Mouse (Mus musculus) lung, adult 2 months (tissue): ENCODE measurements at regions not wholly inside any gene's neighbourhood (a gene's known extent, or its start where the extent isn't known, plus 50 kb on each side); places are given as distances from the start of the nearest gene placed in this dataset.

Experiments
- CTCF ChIP-seq: fragments of 200-500 bp; IDR thresholded peaks from 2 replicates; pipeline ENCODE4 v1.5.1; 2011; ENCODE audit warnings: mild to moderate bottlenecking, low read length, control low read depth; ENCODE audit not compliant: insufficient read depth
- POLR2A ChIP-seq: fragments of 200-500 bp; IDR thresholded peaks from 2 replicates; pipeline ENCODE4 v1.6.1; 2011; ENCODE audit warnings: low read depth, mild to moderate bottlenecking, control low read depth, low read length, borderline replicate concordance; ENCODE audit errors: extremely low read depth

DNA sequence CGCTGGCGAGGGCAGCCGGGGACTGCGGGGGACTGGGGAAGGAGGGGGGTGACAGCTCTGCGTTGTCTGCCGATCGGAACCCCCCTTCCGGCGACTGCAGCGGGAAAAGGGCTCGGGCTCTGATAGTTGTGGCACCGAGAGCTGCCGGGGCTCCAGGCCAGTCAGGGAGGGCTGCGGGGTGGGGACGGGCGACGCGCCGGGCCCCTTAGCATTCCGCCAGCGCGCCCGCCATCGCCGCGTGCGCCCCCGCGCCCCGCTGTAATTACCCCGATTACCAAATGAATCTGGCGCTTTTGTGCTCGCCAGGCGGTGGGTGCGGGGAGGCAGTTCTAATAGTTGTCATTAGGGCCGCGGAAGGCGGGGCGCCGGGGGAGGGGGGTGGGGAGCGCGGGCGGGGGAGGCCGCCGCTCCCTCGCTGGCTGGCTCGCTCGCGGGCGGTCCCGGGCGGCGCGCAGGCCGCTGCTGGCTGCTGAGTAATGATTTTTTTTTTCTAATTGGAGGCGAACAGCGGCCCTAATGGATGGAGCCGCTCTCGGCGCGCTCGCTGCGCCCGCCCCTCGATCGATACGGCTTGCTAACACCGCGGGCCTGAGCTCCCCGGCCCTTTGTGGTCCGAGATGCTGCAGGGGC is 352.8 kb downstream of the Bcor start:
- TF ChIP-seq CTCF = no peak
- no peak for TF ChIP-seq POLR2A
